In genomic region chr8:127190350-127190749, GRCm38 (mm10) we compare ENCODE assay signal across 9 mouse cellular contexts.
A peak's percentile ranks its signal among the peaks of the same experiment; 100 is the strongest.
DNase-seq lines count a peak whose midpoint lies in the region; ATAC-seq lines count a peak whose summit lies in the region.
"Had no signal": no experiment of that assay in that cellular context is flagged by ENCODE, and none has a peak within 500 bp of the region (broad histone marks: within the 10 kb centered on the region; RNA-seq: fewer than 3 reads in every experiment).

No protein-coding gene starts in this region.

- H3K27me3 ChIP-seq in kidney, embryonic 14.5 days (ENCODE audit: control insufficient read depth, insufficient read depth, low read length), result no peaks in the 10 kb centered on the region
- H3K27me3 ChIP-seq in neural tube, embryonic 13.5 days, result no peaks in the 10 kb centered on the region
- H3K27me3 ChIP-seq: lung, embryonic 15.5 days had no signal

- ATAC-seq in kidney, embryonic 14.5 days (ENCODE audit: low FRiP score, low TSS enrichment), result no peak
- no peak; the same call in 1 of the 2 replicates for ATAC-seq in neural tube, embryonic 13.5 days (ENCODE audit: low read depth)

- intact Hi-C loops in left cerebral cortex, postnatal 4 days (cut with DNase I), result loop anchor here (5.0 kb wide), 1 partner anchor 1302 kb away; no protein-coding TSS in a partner anchor

- WGBS in kidney, embryonic 14.5 days, result 42% methylated on average over 7 of the region's 7 CpGs
- WGBS in neural tube, embryonic 13.5 days, result 37% methylated on average over 7 of the region's 7 CpGs

- H3K36me3 ChIP-seq in kidney, embryonic 14.5 days (ENCODE audit: control insufficient read depth, insufficient read depth, low read length), result no peaks in the 10 kb centered on the region
- no peaks in the 10 kb centered on the region for H3K36me3 ChIP-seq in neural tube, embryonic 13.5 days
- H3K36me3 ChIP-seq: lung, embryonic 15.5 days had no signal

- no peak overlapping the region for H3K9ac ChIP-seq in kidney, embryonic 14.5 days (ENCODE audit: low read depth, low read length)
- H3K9ac ChIP-seq in neural tube, embryonic 13.5 days, result 0 out of 2 replicates have a peak overlapping the region, but pooled peaks have one; percentile 18
- H3K9ac ChIP-seq: lung, embryonic 15.5 days had no signal

- peaks cover 17% of the 10 kb centered on the region for H3K4me1 ChIP-seq in kidney, embryonic 14.5 days (ENCODE audit: control insufficient read depth, insufficient read depth, low read length)
- peaks cover 69% of the 10 kb centered on the region for H3K4me1 ChIP-seq in neural tube, embryonic 13.5 days (replicated peaks)
- H3K4me1 ChIP-seq: lung, embryonic 15.5 days had no signal

- H3K27ac ChIP-seq in kidney, embryonic 14.5 days (ENCODE audit: low read depth, low read length), result no peak overlapping the region
- H3K27ac ChIP-seq in neural tube, embryonic 13.5 days (replicated peaks), result peak overlapping the region; percentile 23; the same call in 1 of the 2 replicates
- H3K27ac ChIP-seq: lung, embryonic 15.5 days had no signal

- H3K9me3 ChIP-seq in kidney, embryonic 14.5 days (ENCODE audit: control insufficient read depth, low read length), result no peaks in the 10 kb centered on the region
- H3K9me3 ChIP-seq in neural tube, embryonic 13.5 days, result no peaks in the 10 kb centered on the region
- H3K9me3 ChIP-seq: lung, embryonic 15.5 days had no signal

- DNase-seq in kidney, adult 11 months, result peak; percentile 46
- peak; percentile 43 for DNase-seq in adrenal gland, adult 2 months
- peak; percentile 44 for DNase-seq in embryo, embryonic 9.5 days (ENCODE audit: extremely low spot score)
- peak; percentile 60 for DNase-seq in hindlimb bud, embryonic 11.5 days (ENCODE audit: extremely low spot score, low read depth, low spot score)
- peak; percentile 56 for DNase-seq in left cerebral cortex, postnatal 4 days
- DNase-seq in spleen, postnatal 4 days (ENCODE audit: low spot score in 2 of 2), result no peak

- H3K4me2 ChIP-seq in kidney, embryonic 14.5 days (replicated peaks; ENCODE audit: low read depth, low read length), result no peak overlapping the region
- no peak overlapping the region for H3K4me2 ChIP-seq in neural tube, embryonic 13.5 days
- H3K4me2 ChIP-seq: lung, embryonic 15.5 days had no signal

- no peak overlapping the region for H3K4me3 ChIP-seq in kidney, embryonic 14.5 days (ENCODE audit: low read length)
- H3K4me3 ChIP-seq in neural tube, embryonic 13.5 days, result no peak overlapping the region
- H3K4me3 ChIP-seq: lung, embryonic 15.5 days had no signal

Comparison
In these comparisons a context has a peak if more than half of its experiments do, and no peak if none do; other contexts are left out.
1. DNase-seq: peak in kidney, adult 11 months (single experiment), adrenal gland, adult 2 months (single experiment), embryo, embryonic 9.5 days (single experiment), hindlimb bud, embryonic 11.5 days (single experiment) and left cerebral cortex, postnatal 4 days (single experiment); none in spleen, postnatal 4 days (0 of 2).